Mouse (Mus musculus): ENCODE measurements at regions not wholly inside any gene's neighbourhood (a gene's known extent, or its start where the extent isn't known, plus 50 kb on each side); places are given as distances from the start of the nearest gene placed in this dataset.

- dilution Hi-C loops (cut with MboI; ENCODE audit: extremely low pct_ligation_motif_present, extremely low pct_unique_long_range_greater_than_20kb, low sequenced_read_pairs) (no loop called here), in situ Hi-C loops (cut with MboI; ENCODE audit: low pct_ligation_motif_present, low pct_unique_long_range_greater_than_20kb, low sequenced_read_pairs) (loop anchor here (10.0 kb wide), 1 partner anchor 1812 kb away; no protein-coding TSS in a partner anchor)
- H3K27me3 ChIP-seq (replicated peaks) = no peaks in the 10 kb centered on the region
- H3K4me2 ChIP-seq (ENCODE audit: insufficient read depth, low read depth, poor library complexity, severe bottlenecking) = peak overlapping the region; percentile 36; the same call in 1 of the 2 replicates
- peak; percentile 34 to 68; a peak in 3 of 4 replicates for TF ChIP-seq CTCF (conservative IDR thresholded peaks at IDR 0.05 in 1 of 2, IDR thresholded peaks at IDR 0.05 in 1 of 2; ENCODE audit: low read depth in 2 of 2, low read length in 2 of 2)
- TF ChIP-seq RAD21 (IDR thresholded peaks at IDR 0.05; ENCODE audit: low read depth, low read length) = peak; percentile 81
- TF ChIP-seq SMC3 (IDR thresholded peaks at IDR 0.05; ENCODE audit: low read depth, low read length) = peak; percentile 43
- no peak for TF ChIP-seq POLR2A (IDR thresholded peaks at IDR 0.05; ENCODE audit: low read depth, low read length)
- H3K4me1 ChIP-seq (ENCODE audit: control insufficient read depth in 1 of 2, insufficient read depth in 2 of 2) = no peaks in the 10 kb centered on the region
- no peaks in the 10 kb centered on the region for H3K79me2 ChIP-seq (replicated peaks; ENCODE audit: control insufficient read depth, extremely low read depth, insufficient read depth, poor library complexity, severe bottlenecking)
- no peak overlapping the region for H3K27ac ChIP-seq (ENCODE audit: insufficient read depth, low read depth)
- no peak overlapping the region for H3K4me3 ChIP-seq (replicated peaks in 1 of 3; ENCODE audit: low read depth in 2 of 3, low read length in 2 of 3, poor library complexity in 1 of 3)
- no peak overlapping the region for H3K9ac ChIP-seq (ENCODE audit: insufficient read depth, low read depth)
- H3K36me3 ChIP-seq (replicated peaks in 1 of 2; ENCODE audit: control insufficient read depth in 1 of 2, insufficient read depth in 1 of 2, low read length in 1 of 2) = no peaks in the 10 kb centered on the region
- DNase-seq (ENCODE audit: extremely low read depth) = peak; percentile 63
- no peaks in the 10 kb centered on the region for H3K9me3 ChIP-seq (replicated peaks; ENCODE audit: low read length)
These were observed 53.5 kb upstream of the Akr1e1 start for GRCm38 (mm10) chr13:4662336-4663101.
